Mouse (Mus musculus): Measurements from ENCODE around the gene Klf12. TPM values are rescaled to one million over a fixed set of nuclear protein-coding genes. Genes with fewer than 3 reads are reported as not detected.

Gene Klf12
- total and polyA plus RNA-seq, 2 experiments: 20.7 to 29.2 TPM

- WGBS: 18% methylated on average over 1 of the region's 1 CpGs
- Histone ChIP-seq H3K27me3 (ENCODE audit: control insufficient read depth, insufficient read depth, low read length) (no peaks in the 10 kb centered on the region), H3K4me3 (ENCODE audit: insufficient read depth, low read depth, low read length) (no peak overlapping the region), H3K4me1 (ENCODE audit: control insufficient read depth, insufficient read depth, low read length) (peaks cover 47% of the 10 kb centered on the region), H3K79me2 (ENCODE audit: control insufficient read depth, insufficient read depth, low read length) (peaks cover 34% of the 10 kb centered on the region), H3K9ac (ENCODE audit: low read depth, low read length) (no peak overlapping the region), H3K36me3 (ENCODE audit: control insufficient read depth, insufficient read depth, low read length) (no peaks in the 10 kb centered on the region), H3K27ac (replicated peaks; ENCODE audit: insufficient read depth, low read depth, low read length) (peak overlapping the region; percentile 51)
- peak; percentile 90 for DNase-seq (ENCODE audit: extremely low read depth, low read depth, low spot score)
- TF ChIP-seq POLR2A (IDR thresholded peaks at IDR 0.05; ENCODE audit: extremely low read depth, insufficient read depth, low read length): no peak
- no peak for TF ChIP-seq CTCF (IDR thresholded peaks at IDR 0.05; ENCODE audit: low read depth, low read length)
These were observed 53.1 kb downstream of the Klf12 start for GRCm38 (mm10) chr14:100231384-100231783.

GRCm38 (mm10) chr14:100228120-100228519 lies 56.4 kb downstream of the Klf12 start:
- no peaks in the 10 kb centered on the region for H3K36me3 ChIP-seq (ENCODE audit: control insufficient read depth, insufficient read depth, low read length)
- DNase-seq (ENCODE audit: extremely low read depth, low read depth, low spot score): peak; percentile 97
- peak overlapping the region; percentile 99 for H3K27ac ChIP-seq (replicated peaks; ENCODE audit: insufficient read depth, low read depth, low read length)
- peaks cover 33% of the 10 kb centered on the region for H3K79me2 ChIP-seq (ENCODE audit: control insufficient read depth, insufficient read depth, low read length)
- no peaks in the 10 kb centered on the region for H3K27me3 ChIP-seq (ENCODE audit: control insufficient read depth, insufficient read depth, low read length)
- WGBS: 24% methylated on average over 6 of the region's 6 CpGs
- H3K4me3 ChIP-seq (ENCODE audit: insufficient read depth, low read depth, low read length): no peak overlapping the region
- H3K4me1 ChIP-seq (ENCODE audit: control insufficient read depth, insufficient read depth, low read length): peaks cover 52% of the 10 kb centered on the region
- TF ChIP-seq CTCF (IDR thresholded peaks at IDR 0.05; ENCODE audit: low read depth, low read length) (no peak), POLR2A (IDR thresholded peaks at IDR 0.05; ENCODE audit: extremely low read depth, insufficient read depth, low read length) (no peak)
- 0 out of 2 replicates have a peak overlapping the region, but pooled peaks have one; percentile 37 for H3K9ac ChIP-seq (ENCODE audit: low read depth, low read length)

- Histone ChIP-seq H3K36me3 (ENCODE audit: control insufficient read depth, insufficient read depth, low read length) (no peaks in the 10 kb centered on the region), H3K79me2 (ENCODE audit: control insufficient read depth, insufficient read depth, low read length) (peaks cover 30% of the 10 kb centered on the region), H3K4me1 (ENCODE audit: control insufficient read depth, insufficient read depth, low read length) (peaks cover 52% of the 10 kb centered on the region), H3K27me3 (ENCODE audit: control insufficient read depth, insufficient read depth, low read length) (no peaks in the 10 kb centered on the region), H3K4me3 (ENCODE audit: insufficient read depth, low read depth, low read length) (no peak overlapping the region), H3K27ac (replicated peaks; ENCODE audit: insufficient read depth, low read depth, low read length) (peak overlapping the region; percentile 32; the same call in 1 of the 2 replicates), H3K9ac (ENCODE audit: low read depth, low read length) (no peak overlapping the region)
- DNase-seq (ENCODE audit: extremely low read depth, low read depth, low spot score): no peak
- TF ChIP-seq CTCF (IDR thresholded peaks at IDR 0.05; ENCODE audit: low read depth, low read length): no peak
- no peak for TF ChIP-seq POLR2A (IDR thresholded peaks at IDR 0.05; ENCODE audit: extremely low read depth, insufficient read depth, low read length)
- 24% methylated on average over 6 of the region's 6 CpGs for WGBS
These were observed 56.8 kb downstream of the Klf12 start for GRCm38 (mm10) chr14:100227717-100228116.

- Histone ChIP-seq H3K4me1 (ENCODE audit: control insufficient read depth, insufficient read depth, low read length) (peaks cover 42% of the 10 kb centered on the region), H3K9ac (ENCODE audit: low read depth, low read length) (no peak overlapping the region), H3K27me3 (ENCODE audit: control insufficient read depth, insufficient read depth, low read length) (no peaks in the 10 kb centered on the region), H3K27ac (replicated peaks; ENCODE audit: insufficient read depth, low read depth, low read length) (peak overlapping the region; percentile 83), H3K4me3 (ENCODE audit: insufficient read depth, low read depth, low read length) (no peak overlapping the region), H3K36me3 (ENCODE audit: control insufficient read depth, insufficient read depth, low read length) (no peaks in the 10 kb centered on the region), H3K79me2 (ENCODE audit: control insufficient read depth, insufficient read depth, low read length) (peaks cover 28% of the 10 kb centered on the region)
- DNase-seq (ENCODE audit: extremely low read depth, low read depth, low spot score): peak; percentile 62
- 4% methylated on average over 4 of the region's 4 CpGs for WGBS
- TF ChIP-seq POLR2A (IDR thresholded peaks at IDR 0.05; ENCODE audit: extremely low read depth, insufficient read depth, low read length) (no peak), CTCF (IDR thresholded peaks at IDR 0.05; ENCODE audit: low read depth, low read length) (no peak)
These were observed 60.3 kb downstream of the Klf12 start for GRCm38 (mm10) chr14:100224151-100224550.

- H3K4me3 ChIP-seq (ENCODE audit: insufficient read depth, low read depth, low read length): no peak overlapping the region
- H3K27me3 ChIP-seq (ENCODE audit: control insufficient read depth, insufficient read depth, low read length): no peaks in the 10 kb centered on the region
- TF ChIP-seq POLR2A (IDR thresholded peaks at IDR 0.05; ENCODE audit: extremely low read depth, insufficient read depth, low read length): no peak
- WGBS: 41% methylated on average over 4 of the region's 4 CpGs
- no peaks in the 10 kb centered on the region for H3K36me3 ChIP-seq (ENCODE audit: control insufficient read depth, insufficient read depth, low read length)
- H3K27ac ChIP-seq (replicated peaks; ENCODE audit: insufficient read depth, low read depth, low read length): peak overlapping the region; percentile 48
- no peak overlapping the region for H3K9ac ChIP-seq (ENCODE audit: low read depth, low read length)
- H3K4me1 ChIP-seq (ENCODE audit: control insufficient read depth, insufficient read depth, low read length): peaks cover 32% of the 10 kb centered on the region
- peak; percentile 82 for DNase-seq (ENCODE audit: extremely low read depth, low read depth, low spot score)
- H3K79me2 ChIP-seq (ENCODE audit: control insufficient read depth, insufficient read depth, low read length): peaks cover 31% of the 10 kb centered on the region
These were observed 62.2 kb downstream of the Klf12 start for GRCm38 (mm10) chr14:100222260-100222659.

GRCm38 (mm10) chr14:100215213-100215785 lies 69.2 kb downstream of the Klf12 start:
- peaks cover 23% of the 10 kb centered on the region; the same call in 1 of the 2 replicates for H3K79me2 ChIP-seq (ENCODE audit: control insufficient read depth, insufficient read depth, low read length)
- H3K36me3 ChIP-seq (ENCODE audit: control insufficient read depth, insufficient read depth, low read length): no peaks in the 10 kb centered on the region
- TF ChIP-seq POLR2A (IDR thresholded peaks at IDR 0.05; ENCODE audit: extremely low read depth, insufficient read depth, low read length) (no peak), CTCF (IDR thresholded peaks at IDR 0.05; ENCODE audit: low read depth, low read length) (no peak)
- no peak overlapping the region for H3K4me3 ChIP-seq (ENCODE audit: insufficient read depth, low read depth, low read length)
- WGBS: 70% methylated on average over 4 of the region's 4 CpGs
- H3K27me3 ChIP-seq (ENCODE audit: control insufficient read depth, insufficient read depth, low read length): no peaks in the 10 kb centered on the region
- H3K4me1 ChIP-seq (ENCODE audit: control insufficient read depth, insufficient read depth, low read length): peaks cover 5% of the 10 kb centered on the region
- H3K9ac ChIP-seq (ENCODE audit: low read depth, low read length): no peak overlapping the region
- no peak for DNase-seq (ENCODE audit: extremely low read depth, low read depth, low spot score)
- no peak overlapping the region for H3K27ac ChIP-seq (replicated peaks; ENCODE audit: insufficient read depth, low read depth, low read length)
